Mouse (Mus musculus): ENCODE measurements around the gene Ehd1. TPM values are rescaled to one million over a fixed set of nuclear protein-coding genes. Genes with fewer than 3 reads are reported as not detected.

Gene Ehd1
- total RNA-seq, 1 experiment = 162 TPM

DNA sequence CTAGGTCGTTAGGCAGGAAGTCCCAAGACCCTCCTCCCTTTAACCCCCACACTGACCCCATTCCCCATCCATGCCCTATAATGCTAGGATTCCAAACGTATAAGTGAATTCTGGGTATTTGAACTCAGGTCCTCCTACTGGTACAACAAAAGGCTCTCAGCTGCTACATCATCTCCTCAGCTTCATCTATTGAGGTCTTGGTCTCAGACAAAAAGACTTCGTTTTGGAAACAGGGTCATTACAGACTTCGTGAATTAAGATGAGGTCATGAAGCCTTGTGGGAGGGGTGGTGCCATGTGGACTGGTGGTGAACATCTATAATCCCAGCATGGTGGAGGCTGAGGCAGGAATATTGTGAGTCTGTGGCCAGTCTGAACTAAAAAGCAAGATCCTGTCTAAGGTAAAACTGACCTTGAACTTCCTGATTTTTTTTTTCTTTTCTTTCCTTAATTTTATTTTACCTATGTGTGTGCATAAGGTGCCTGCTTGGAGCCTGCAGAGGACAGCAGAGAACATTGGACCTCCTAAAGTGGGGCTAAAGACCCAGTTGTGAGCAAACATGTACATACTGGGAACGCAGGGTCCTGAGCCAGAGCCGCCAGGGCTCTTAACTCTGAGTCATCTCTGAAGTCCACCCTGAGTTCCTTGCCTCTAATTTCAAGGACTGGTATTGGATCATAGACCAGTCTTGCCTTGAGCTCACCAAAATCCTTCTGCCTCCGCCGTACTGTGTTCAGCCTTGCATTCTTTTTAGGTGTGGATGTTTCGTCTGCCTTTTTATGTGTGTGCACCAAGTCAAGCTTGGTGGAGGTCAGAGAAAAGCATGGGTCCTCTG is 57.5 kb downstream of the Ehd1 start:
- H3K36me3 ChIP-seq (ENCODE audit: control insufficient read depth, insufficient read depth, low read length, poor library complexity, severe bottlenecking) = peaks cover 19% of the 10 kb centered on the region
- peak overlapping the region; percentile 13 to 94 for H3K4me3 ChIP-seq (ENCODE audit: insufficient read depth in 1 of 2, low read depth in 1 of 2, low read length in 2 of 2, poor library complexity in 1 of 2, severe bottlenecking in 1 of 2)
- no peaks in the 10 kb centered on the region for H3K9me3 ChIP-seq (ENCODE audit: control insufficient read depth, insufficient read depth, low read depth, low read length)
- in situ Hi-C loops (cut with MboI; ENCODE audit: low sequenced_read_pairs in 2 of 2, unreplicated experiment in 2 of 2) = no loop called here
- peak overlapping the region; percentile 9 for H3K27ac ChIP-seq (ENCODE audit: insufficient read depth, low read depth, low read length, poor library complexity, severe bottlenecking)
- peaks cover 5 to 9% of the 10 kb centered on the region in 2 experiments for H3K4me1 ChIP-seq (ENCODE audit: control insufficient read depth in 2 of 2, insufficient read depth in 2 of 2, low read length in 2 of 2, poor library complexity in 1 of 2)
- TF ChIP-seq ZC3H11A (IDR thresholded peaks at IDR 0.05; ENCODE audit: borderline replicate concordance, low read depth, low read length) (no peak), CHD2 (IDR thresholded peaks at IDR 0.05; ENCODE audit: low read depth, low read length) (no peak), MAFK (IDR thresholded peaks at IDR 0.05; ENCODE audit: insufficient read depth, low read depth, low read length) (no peak), ZNF384 (IDR thresholded peaks at IDR 0.05; ENCODE audit: low read depth, low read length) (no peak), HCFC1 (IDR thresholded peaks at IDR 0.05; ENCODE audit: borderline replicate concordance, insufficient read depth, low read length) (no peak)
- no peak for DNase-seq (ENCODE audit: low read depth, low spot score)
- H3K9ac ChIP-seq (ENCODE audit: insufficient read depth, low read depth, low read length, poor library complexity, severe bottlenecking) = peak overlapping the region; percentile 36; the same call in 1 of the 2 replicates

DNA sequence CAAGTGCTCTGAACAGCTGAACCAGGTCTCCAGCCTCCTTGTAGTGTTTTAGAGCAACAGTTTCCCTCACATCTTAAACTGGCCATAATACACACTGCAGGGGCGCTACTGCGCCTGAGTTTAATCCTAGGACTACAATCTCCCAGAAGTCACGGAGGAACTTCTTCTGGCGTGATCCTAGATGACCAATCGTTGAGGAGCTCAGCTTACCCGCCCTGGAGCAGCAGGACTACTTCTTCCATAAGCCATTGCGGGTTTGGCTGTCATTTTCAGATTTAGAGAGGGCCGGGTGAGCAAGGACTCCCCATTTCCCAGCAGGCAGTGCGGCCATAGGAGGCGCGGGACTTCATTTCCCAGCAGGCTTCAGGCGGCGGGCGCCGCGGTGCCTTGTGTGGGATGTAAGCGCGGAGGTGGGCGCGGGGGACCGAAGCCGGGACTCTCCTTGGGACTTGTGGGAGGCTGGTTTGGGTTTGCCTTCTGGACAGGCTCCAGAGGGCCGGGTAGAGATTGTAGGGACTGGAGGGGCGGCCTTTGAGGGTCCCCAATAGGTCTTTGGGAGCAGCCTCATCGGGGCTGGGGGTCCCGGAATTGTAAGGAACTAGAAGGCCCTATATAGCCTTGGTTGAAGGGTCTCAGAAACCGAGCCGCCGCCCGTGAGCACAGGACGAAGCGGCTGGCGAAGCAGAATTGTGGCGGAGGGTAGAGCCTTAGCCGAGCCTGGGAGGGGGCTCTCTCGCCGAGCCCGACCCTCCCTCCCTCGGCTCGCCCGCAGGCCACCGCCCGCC is 58.3 kb downstream of the Ehd1 start, which contains the start of gene Men1:
Gene Men1, plus strand, starts transcription at position 307 of the 785 bp plus-strand sequence.
- Histone ChIP-seq H3K9ac (ENCODE audit: insufficient read depth, low read depth, low read length, poor library complexity, severe bottlenecking) (peak within 1 kb of the TSS; percentile 83), H3K4me1 (ENCODE audit: control insufficient read depth in 2 of 2, insufficient read depth in 2 of 2, low read length in 2 of 2, poor library complexity in 1 of 2) (peaks cover 5 to 15% of the 10 kb centered on the region in 2 experiments), H3K36me3 (ENCODE audit: control insufficient read depth, insufficient read depth, low read length, poor library complexity, severe bottlenecking) (peaks cover 27% of the 10 kb centered on the region), H3K4me3 (ENCODE audit: insufficient read depth in 1 of 2, low read depth in 1 of 2, low read length in 2 of 2, poor library complexity in 1 of 2, severe bottlenecking in 1 of 2) (peak within 1 kb of the TSS; percentile 81 to 94), H3K27ac (ENCODE audit: insufficient read depth, low read depth, low read length, poor library complexity, severe bottlenecking) (peak within 1 kb of the TSS; percentile 9), H3K9me3 (ENCODE audit: control insufficient read depth, insufficient read depth, low read depth, low read length) (no peaks in the 10 kb centered on the region)
- in situ Hi-C loops (cut with MboI; ENCODE audit: low sequenced_read_pairs in 2 of 2, unreplicated experiment in 2 of 2) = no loop called here
- peak; percentile 93 for DNase-seq (ENCODE audit: low read depth, low spot score)
- no peak for TF ChIP-seq ZNF384 (IDR thresholded peaks at IDR 0.05; ENCODE audit: low read depth, low read length)
- TF ChIP-seq CHD2 (IDR thresholded peaks at IDR 0.05; ENCODE audit: low read depth, low read length) = peak; percentile 63
- TF ChIP-seq HCFC1 (IDR thresholded peaks at IDR 0.05; ENCODE audit: borderline replicate concordance, insufficient read depth, low read length) = peak; percentile 94

DNA sequence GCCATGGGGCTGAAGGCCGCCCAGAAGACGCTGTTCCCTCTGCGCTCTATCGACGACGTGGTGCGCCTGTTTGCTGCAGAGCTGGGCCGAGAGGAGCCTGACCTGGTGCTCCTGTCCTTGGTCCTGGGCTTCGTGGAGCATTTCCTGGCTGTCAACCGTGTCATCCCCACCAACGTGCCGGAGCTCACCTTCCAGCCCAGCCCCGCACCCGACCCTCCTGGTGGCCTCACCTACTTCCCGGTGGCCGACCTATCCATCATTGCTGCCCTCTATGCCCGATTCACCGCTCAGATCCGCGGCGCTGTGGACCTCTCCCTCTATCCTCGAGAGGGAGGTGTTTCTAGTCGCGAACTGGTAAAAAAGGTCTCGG is 58.9 kb downstream of the Ehd1 start:
- DNase-seq (ENCODE audit: low read depth, low spot score) = no peak
- H3K36me3 ChIP-seq (ENCODE audit: control insufficient read depth, insufficient read depth, low read length, poor library complexity, severe bottlenecking) = peaks cover 27% of the 10 kb centered on the region
- H3K27ac ChIP-seq (ENCODE audit: insufficient read depth, low read depth, low read length, poor library complexity, severe bottlenecking) = no peak overlapping the region
- H3K4me3 ChIP-seq (ENCODE audit: insufficient read depth in 1 of 2, low read depth in 1 of 2, low read length in 2 of 2, poor library complexity in 1 of 2, severe bottlenecking in 1 of 2) = peak overlapping the region; percentile 81 to 94
- no peaks in the 10 kb centered on the region for H3K9me3 ChIP-seq (ENCODE audit: control insufficient read depth, insufficient read depth, low read depth, low read length)
- peak overlapping the region; percentile 83 for H3K9ac ChIP-seq (ENCODE audit: insufficient read depth, low read depth, low read length, poor library complexity, severe bottlenecking)
- in situ Hi-C loops (cut with MboI; ENCODE audit: low sequenced_read_pairs in 2 of 2, unreplicated experiment in 2 of 2) = no loop called here
- TF ChIP-seq HCFC1 (IDR thresholded peaks at IDR 0.05; ENCODE audit: borderline replicate concordance, insufficient read depth, low read length) (no peak), ZC3H11A (IDR thresholded peaks at IDR 0.05; ENCODE audit: borderline replicate concordance, low read depth, low read length) (no peak), CHD2 (IDR thresholded peaks at IDR 0.05; ENCODE audit: low read depth, low read length) (no peak), ZNF384 (IDR thresholded peaks at IDR 0.05; ENCODE audit: low read depth, low read length) (no peak), MAFK (IDR thresholded peaks at IDR 0.05; ENCODE audit: insufficient read depth, low read depth, low read length) (no peak)
- H3K4me1 ChIP-seq (ENCODE audit: control insufficient read depth in 2 of 2, insufficient read depth in 2 of 2, low read length in 2 of 2, poor library complexity in 1 of 2) = peaks cover 5 to 19% of the 10 kb centered on the region in 2 experiments

DNA sequence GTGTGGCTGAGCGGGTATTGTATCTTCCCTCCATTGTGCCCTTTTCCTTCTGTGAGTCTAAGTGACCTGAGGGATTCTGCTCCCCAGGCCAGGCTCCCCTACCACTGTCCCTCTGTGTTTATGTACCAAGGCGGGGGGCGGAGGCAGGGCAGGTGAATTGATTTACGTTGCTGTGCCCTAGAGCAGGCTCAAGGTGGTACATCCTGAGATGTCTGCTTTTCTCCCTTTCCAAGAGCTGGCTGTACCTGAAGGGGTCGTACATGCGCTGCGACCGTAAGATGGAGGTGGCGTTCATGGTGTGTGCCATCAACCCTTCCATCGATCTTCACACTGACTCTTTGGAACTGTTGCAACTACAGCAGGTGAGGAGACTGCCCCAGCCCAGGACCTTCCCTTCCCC is 60.4 kb downstream of the Ehd1 start:
- H3K9me3 ChIP-seq (ENCODE audit: control insufficient read depth, insufficient read depth, low read depth, low read length) = no peaks in the 10 kb centered on the region
- in situ Hi-C loops (cut with MboI; ENCODE audit: low sequenced_read_pairs in 2 of 2, unreplicated experiment in 2 of 2) = no loop called here
- no peak overlapping the region for H3K9ac ChIP-seq (ENCODE audit: insufficient read depth, low read depth, low read length, poor library complexity, severe bottlenecking)
- no peak overlapping the region for H3K27ac ChIP-seq (ENCODE audit: insufficient read depth, low read depth, low read length, poor library complexity, severe bottlenecking)
- no peak overlapping the region for H3K4me3 ChIP-seq (ENCODE audit: insufficient read depth in 1 of 2, low read depth in 1 of 2, low read length in 2 of 2, poor library complexity in 1 of 2, severe bottlenecking in 1 of 2)
- peaks cover 27% of the 10 kb centered on the region for H3K36me3 ChIP-seq (ENCODE audit: control insufficient read depth, insufficient read depth, low read length, poor library complexity, severe bottlenecking)
- DNase-seq (ENCODE audit: low read depth, low spot score) = no peak
- no peak for TF ChIP-seq MAFK (IDR thresholded peaks at IDR 0.05; ENCODE audit: insufficient read depth, low read depth, low read length)
- TF ChIP-seq CHD2 (IDR thresholded peaks at IDR 0.05; ENCODE audit: low read depth, low read length) = no peak
- TF ChIP-seq HCFC1 (IDR thresholded peaks at IDR 0.05; ENCODE audit: borderline replicate concordance, insufficient read depth, low read length) = no peak
- no peak for TF ChIP-seq ZC3H11A (IDR thresholded peaks at IDR 0.05; ENCODE audit: borderline replicate concordance, low read depth, low read length)
- no peak for TF ChIP-seq ZNF384 (IDR thresholded peaks at IDR 0.05; ENCODE audit: low read depth, low read length)
- H3K4me1 ChIP-seq (ENCODE audit: control insufficient read depth in 2 of 2, insufficient read depth in 2 of 2, low read length in 2 of 2, poor library complexity in 1 of 2) = peaks cover 5 to 22% of the 10 kb centered on the region in 2 experiments
